Mouse (Mus musculus) G1E (cell line): ENCODE data around the gene Flrt1.

ENCODE experiments used
- CTCF ChIP-seq: IDR thresholded peaks from 2 replicates; pipeline ENCODE4 v1.5.1; 2012; ENCODE audit warnings: low read depth, low read length, inconsistent platforms, mixed read lengths
- GATA1 ChIP-seq: IDR thresholded peaks from 2 replicates; pipeline ENCODE4 v1.6.1; 2012; ENCODE audit warnings: borderline replicate concordance, low read length, inconsistent platforms, mixed read lengths
- TAL1 ChIP-seq: conservative IDR thresholded peaks from 2 replicates; pipeline ENCODE4 v1.6.1; 2012; ENCODE audit warnings: low read depth, low read length, inconsistent platforms, mixed read lengths

DNA sequence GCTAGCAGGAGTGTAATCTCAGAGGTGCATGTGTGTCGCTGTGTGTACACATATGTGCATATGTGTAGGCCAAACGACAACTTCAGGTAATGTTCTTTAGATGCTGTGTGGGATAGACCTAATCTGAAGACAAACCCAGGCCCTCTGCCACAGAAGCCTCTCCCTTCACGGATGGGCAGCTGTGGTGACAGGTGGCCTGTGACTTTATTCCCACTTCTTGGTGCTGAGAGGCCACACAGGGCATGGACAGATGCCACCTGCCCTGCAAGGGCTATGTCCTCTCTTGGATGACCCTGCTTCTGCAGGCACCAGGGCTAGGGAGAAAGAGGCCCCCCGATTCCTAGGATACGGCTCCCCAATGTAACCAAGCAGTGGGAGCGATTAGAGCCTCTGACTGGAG is 5.8 kb upstream of the Flrt1 start:
- TF ChIP-seq TAL1, result no peak
- no peak for TF ChIP-seq GATA1
- TF ChIP-seq CTCF, result no peak
